Mouse (Mus musculus) kidney, adult 2 months (tissue): ENCODE results near the gene Gm11011.

Source experiments
- CTCF ChIP-seq: fragments of 200-500 bp; conservative IDR thresholded peaks from 2 replicates; pipeline ENCODE4 v1.5.1; 2011; ENCODE audit warnings: low read depth, mild to moderate bottlenecking, control low read depth, low read length, moderate library complexity, mixed read lengths; ENCODE audit not compliant: insufficient read depth, insufficient read length
- POLR2A ChIP-seq: fragments of 200-500 bp; IDR thresholded peaks from one replicate; pipeline ENCODE4 v1.6.1; 2011; ENCODE audit warnings: low read depth, low read length, control low read depth

GRCm38 (mm10) chr2:169590412-169590811, 2.9 kb upstream of the Gm11011 start:
- no peak for TF ChIP-seq CTCF
- TF ChIP-seq POLR2A: no peak
